Mouse (Mus musculus): ENCODE measurements around the gene Tcp11. TPM values are rescaled to one million over a fixed set of nuclear protein-coding genes. Genes with fewer than 3 reads are reported as not detected.

The Tcp11 gene
- polyA plus RNA-seq, 2 experiments: 1.0 to 2.8 TPM

DNA sequence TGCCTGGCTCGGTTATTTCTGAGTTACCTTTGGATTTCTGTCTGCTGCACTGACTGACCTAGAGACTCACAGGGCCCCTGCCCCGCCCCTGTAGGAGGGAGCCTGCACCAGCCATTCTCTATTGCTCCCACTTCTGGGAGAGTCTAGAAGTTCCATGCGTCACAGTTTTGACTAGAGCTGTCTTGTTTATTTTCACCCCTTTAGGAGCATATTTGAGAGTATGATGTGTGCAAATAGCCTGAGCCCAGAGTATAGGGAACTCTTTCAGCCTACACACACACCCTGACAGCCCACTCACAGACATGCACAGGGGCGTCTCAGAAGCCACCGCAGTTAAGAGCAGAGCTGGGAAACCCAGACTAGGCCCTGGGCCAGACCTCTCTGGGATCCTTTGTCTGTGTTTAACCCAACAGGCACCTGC, 54.9 kb downstream of the Tcp11 start:
- Histone ChIP-seq H3K4me1 (ENCODE audit: control insufficient read depth, insufficient read depth, low read length) (peaks cover 59% of the 10 kb centered on the region), H3K27ac (replicated peaks; ENCODE audit: low read depth, low read length) (peak overlapping the region; percentile 68), H3K9ac (ENCODE audit: low read depth, low read length, severe bottlenecking) (no peak overlapping the region), H3K4me2 (replicated peaks; ENCODE audit: low read depth, low read length, severe bottlenecking) (no peak overlapping the region), H3K36me3 (ENCODE audit: control insufficient read depth, insufficient read depth, low read length) (no peaks in the 10 kb centered on the region), H3K4me3 (replicated peaks; ENCODE audit: low read length) (no peak overlapping the region), H3K27me3 (ENCODE audit: control insufficient read depth, insufficient read depth, low read length) (no peaks in the 10 kb centered on the region), H3K9me3 (ENCODE audit: control insufficient read depth, low read length) (no peaks in the 10 kb centered on the region)
- ATAC-seq (ENCODE audit: low FRiP score, low read depth) (peak; percentile 64), DNase-seq (ENCODE audit: low spot score) (peak; percentile 58)
- TF ChIP-seq POLR2A (IDR thresholded peaks at IDR 0.05; ENCODE audit: borderline replicate concordance, extremely low read depth, insufficient read depth, insufficient read length): no peak
- WGBS: 45% methylated on average over 5 of the region's 5 CpGs

GRCm38 (mm10) chr17:28022854-28023655, 57.4 kb downstream of the Tcp11 start:
- DNase-seq (ENCODE audit: low spot score) (no peak), ATAC-seq (ENCODE audit: low FRiP score, low read depth) (no peak)
- no peaks in the 10 kb centered on the region for H3K36me3 ChIP-seq (ENCODE audit: control insufficient read depth, insufficient read depth, low read length)
- no peaks in the 10 kb centered on the region for H3K27me3 ChIP-seq (ENCODE audit: control insufficient read depth, insufficient read depth, low read length)
- no peak overlapping the region for H3K4me3 ChIP-seq (replicated peaks; ENCODE audit: low read length)
- H3K4me2 ChIP-seq (replicated peaks; ENCODE audit: low read depth, low read length, severe bottlenecking): no peak overlapping the region
- H3K4me1 ChIP-seq (ENCODE audit: control insufficient read depth, insufficient read depth, low read length): peaks cover 54% of the 10 kb centered on the region
- H3K9me3 ChIP-seq (ENCODE audit: control insufficient read depth, low read length): no peaks in the 10 kb centered on the region
- H3K9ac ChIP-seq (ENCODE audit: low read depth, low read length, severe bottlenecking): no peak overlapping the region
- no peak for TF ChIP-seq POLR2A (IDR thresholded peaks at IDR 0.05; ENCODE audit: borderline replicate concordance, extremely low read depth, insufficient read depth, insufficient read length)
- 68% methylated on average over 22 of the region's 22 CpGs for WGBS
- no peak overlapping the region for H3K27ac ChIP-seq (replicated peaks; ENCODE audit: low read depth, low read length)

DNA sequence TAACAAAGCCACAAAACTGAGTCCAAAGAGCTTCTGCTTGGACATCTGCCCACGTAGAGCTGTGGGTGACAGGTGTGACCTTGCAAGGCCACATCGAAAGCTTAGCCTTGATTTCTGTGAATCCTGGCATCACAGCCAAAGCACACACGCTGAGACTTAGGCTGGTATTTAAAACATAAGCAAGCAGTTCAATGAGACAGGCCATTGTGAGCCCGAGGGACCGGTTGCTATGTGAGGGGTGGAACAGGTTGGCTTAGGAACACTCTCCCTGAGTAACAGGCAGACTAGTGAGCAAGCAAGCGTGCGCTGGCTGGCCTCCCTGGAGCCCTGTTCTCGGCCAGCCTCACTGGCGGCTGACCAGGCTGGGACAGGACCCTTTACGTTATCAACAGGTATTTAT, 58.5 kb downstream of the Tcp11 start:
- Histone ChIP-seq H3K27ac (replicated peaks; ENCODE audit: low read depth, low read length) (0 out of 2 replicates have a peak overlapping the region, but pooled peaks have one; percentile 35), H3K27me3 (ENCODE audit: control insufficient read depth, insufficient read depth, low read length) (no peaks in the 10 kb centered on the region), H3K4me3 (replicated peaks; ENCODE audit: low read length) (no peak overlapping the region), H3K4me2 (replicated peaks; ENCODE audit: low read depth, low read length, severe bottlenecking) (no peak overlapping the region), H3K36me3 (ENCODE audit: control insufficient read depth, insufficient read depth, low read length) (no peaks in the 10 kb centered on the region), H3K9me3 (ENCODE audit: control insufficient read depth, low read length) (no peaks in the 10 kb centered on the region), H3K9ac (ENCODE audit: low read depth, low read length, severe bottlenecking) (no peak overlapping the region), H3K4me1 (ENCODE audit: control insufficient read depth, insufficient read depth, low read length) (peaks cover 48% of the 10 kb centered on the region)
- no peak for TF ChIP-seq POLR2A (IDR thresholded peaks at IDR 0.05; ENCODE audit: borderline replicate concordance, extremely low read depth, insufficient read depth, insufficient read length)
- DNase-seq (ENCODE audit: low spot score) (no peak), ATAC-seq (ENCODE audit: low FRiP score, low read depth) (no peak)
- WGBS: 46% methylated on average over 10 of the region's 10 CpGs

GRCm38 (mm10) chr17:28019785-28020696, 60.4 kb downstream of the Tcp11 start:
- ATAC-seq (ENCODE audit: low FRiP score, low read depth): no peak
- H3K9ac ChIP-seq (ENCODE audit: low read depth, low read length, severe bottlenecking): no peak overlapping the region
- WGBS: 80% methylated on average over 21 of the region's 21 CpGs

DNA sequence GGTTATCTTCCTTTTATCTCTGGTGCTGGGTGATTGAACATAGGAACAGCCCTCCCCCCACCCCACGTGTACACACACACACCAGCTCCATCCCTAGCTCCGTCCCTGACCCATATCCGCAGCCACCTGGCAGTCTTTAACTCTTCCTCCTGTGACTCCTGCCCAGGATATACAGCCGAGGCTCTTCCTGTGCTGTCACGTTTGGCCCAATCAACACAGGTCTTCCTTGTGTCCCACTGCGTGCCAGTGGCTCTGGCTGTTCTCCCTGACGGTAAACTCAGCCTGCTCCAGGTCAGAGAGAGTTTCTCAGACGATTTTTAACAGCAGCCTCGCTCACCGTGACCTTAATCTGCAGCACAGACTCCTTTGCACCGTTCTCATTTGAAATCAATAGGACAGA, 61.7 kb downstream of the Tcp11 start:
- H3K27ac ChIP-seq (replicated peaks; ENCODE audit: low read depth, low read length): no peak overlapping the region
- H3K4me2 ChIP-seq (replicated peaks; ENCODE audit: low read depth, low read length, severe bottlenecking): no peak overlapping the region
- WGBS: 57% methylated on average over 11 of the region's 11 CpGs
- TF ChIP-seq POLR2A (IDR thresholded peaks at IDR 0.05; ENCODE audit: borderline replicate concordance, extremely low read depth, insufficient read depth, insufficient read length): no peak
- H3K36me3 ChIP-seq (ENCODE audit: control insufficient read depth, insufficient read depth, low read length): no peaks in the 10 kb centered on the region
- no peaks in the 10 kb centered on the region for H3K9me3 ChIP-seq (ENCODE audit: control insufficient read depth, low read length)
- DNase-seq (ENCODE audit: low spot score): no peak
- no peak for ATAC-seq (ENCODE audit: low FRiP score, low read depth)
- H3K9ac ChIP-seq (ENCODE audit: low read depth, low read length, severe bottlenecking): no peak overlapping the region
- H3K27me3 ChIP-seq (ENCODE audit: control insufficient read depth, insufficient read depth, low read length): no peaks in the 10 kb centered on the region
- H3K4me1 ChIP-seq (ENCODE audit: control insufficient read depth, insufficient read depth, low read length): peaks cover 37% of the 10 kb centered on the region
- no peak overlapping the region for H3K4me3 ChIP-seq (replicated peaks; ENCODE audit: low read length)

More at GRCm38 (mm10) chr17:28019785-28020696, 60.4 kb downstream of the Tcp11 start:
- DNase-seq (ENCODE audit: low spot score): no peak
- H3K27me3 ChIP-seq (ENCODE audit: control insufficient read depth, insufficient read depth, low read length): no peaks in the 10 kb centered on the region
- peaks cover 34% of the 10 kb centered on the region for H3K4me1 ChIP-seq (ENCODE audit: control insufficient read depth, insufficient read depth, low read length)
- no peak overlapping the region for H3K4me2 ChIP-seq (replicated peaks; ENCODE audit: low read depth, low read length, severe bottlenecking)
- H3K36me3 ChIP-seq (ENCODE audit: control insufficient read depth, insufficient read depth, low read length): no peaks in the 10 kb centered on the region
- H3K9me3 ChIP-seq (ENCODE audit: control insufficient read depth, low read length): no peaks in the 10 kb centered on the region
- H3K4me3 ChIP-seq (replicated peaks; ENCODE audit: low read length): no peak overlapping the region
- no peak for TF ChIP-seq POLR2A (IDR thresholded peaks at IDR 0.05; ENCODE audit: borderline replicate concordance, extremely low read depth, insufficient read depth, insufficient read length)
- no peak overlapping the region for H3K27ac ChIP-seq (replicated peaks; ENCODE audit: low read depth, low read length)
